Mouse (Mus musculus) fat pad, adult 2 months (tissue): ENCODE data around the gene Myo3a.
"Not testable (repeated sequence)": the region's sequence is repeated elsewhere in the genome, so short reads cannot be mapped to it uniquely, and the experiment has no call there.

Source experiments
- DNase-seq: peaks from one replicate; pipeline ENCODE4 v3.0.0-alpha.2; 2011; ENCODE audit warnings: low read depth, low spot score; ENCODE audit errors: extremely low read depth

Gene Myo3a

GRCm38 (mm10) chr2:22227308-22227707 is at the start of gene Myo3a:
TSS of gene Myo3a (plus strand) at chr2:22227503.
- no peak for DNase-seq

- DNase-seq, result no peak
Measured at GRCm38 (mm10) chr2:22250462-22250861, 23.2 kb downstream of the Myo3a start.

GRCm38 (mm10) chr2:22251045-22251444 is 23.7 kb downstream of the Myo3a start:
- DNase-seq, result no peak

- DNase-seq, result no peak
Measured at GRCm38 (mm10) chr2:22255600-22255999, 28.3 kb downstream of the Myo3a start.

GRCm38 (mm10) chr2:22271555-22271954 is 44.3 kb downstream of the Myo3a start:
- DNase-seq, result no peak

GRCm38 (mm10) chr2:22285366-22285765 is 58.1 kb downstream of the Myo3a start:
- DNase-seq, result no peak

GRCm38 (mm10) chr2:22285777-22286176 is 58.5 kb downstream of the Myo3a start:
- no peak for DNase-seq

- DNase-seq, result no peak
Measured at GRCm38 (mm10) chr2:22293579-22294446, 66.5 kb downstream of the Myo3a start.

GRCm38 (mm10) chr2:22294447-22294738 is 67.1 kb downstream of the Myo3a start:
- DNase-seq, result no peak

GRCm38 (mm10) chr2:22297913-22298312 is 70.6 kb downstream of the Myo3a start:
- no peak for DNase-seq

GRCm38 (mm10) chr2:22338269-22338857 is 111.1 kb downstream of the Myo3a start:
- DNase-seq, result no peak

GRCm38 (mm10) chr2:22410511-22410910 is 183.2 kb downstream of the Myo3a start:
- DNase-seq, result not testable (repeated sequence)

GRCm38 (mm10) chr2:22548421-22548820 is 321.1 kb downstream of the Myo3a start:
- DNase-seq, result no peak

- DNase-seq, result not testable (repeated sequence)
Measured at GRCm38 (mm10) chr2:22587469-22588169, 360.3 kb downstream of the Myo3a start.

GRCm38 (mm10) chr2:22588170-22588541 is 360.9 kb downstream of the Myo3a start:
- not testable (repeated sequence) for DNase-seq

- not testable (repeated sequence) for DNase-seq
Measured at GRCm38 (mm10) chr2:22588673-22589381, 361.5 kb downstream of the Myo3a start.

- DNase-seq, result not testable (repeated sequence)
Measured at GRCm38 (mm10) chr2:22589382-22590205, 362.3 kb downstream of the Myo3a start.

GRCm38 (mm10) chr2:22590206-22590490 is 362.8 kb downstream of the Myo3a start:
- no peak for DNase-seq

- DNase-seq, result no peak
Measured at GRCm38 (mm10) chr2:22617951-22618350, 390.6 kb downstream of the Myo3a start.

- DNase-seq, result no peak
Measured at GRCm38 (mm10) chr2:22619416-22619815, 392.1 kb downstream of the Myo3a start.

GRCm38 (mm10) chr2:22620030-22620429 is 392.7 kb downstream of the Myo3a start:
- DNase-seq, result no peak
